10 mouse cellular contexts compared by ENCODE assay signal in genomic region chr1:74302835-74303234, GRCm38 (mm10). TPM values are rescaled to one million over a fixed set of nuclear protein-coding genes. Genes with fewer than 3 reads are reported as not detected.
A peak's percentile ranks its signal among the peaks of the same experiment; 100 is the strongest.
DNase-seq lines count a peak whose midpoint lies in the region; ATAC-seq and TF ChIP-seq lines count a peak whose summit lies in the region.
"Had no signal": no experiment of that assay in that cellular context is flagged by ENCODE, and none has a peak within 500 bp of the region (broad histone marks: within the 10 kb centered on the region; RNA-seq: fewer than 3 reads in every experiment).

No protein-coding gene starts in this region.

- H3K9me3 ChIP-seq in kidney, embryonic 16.5 days (ENCODE audit: low read length), result no peaks in the 10 kb centered on the region
- no peaks in the 10 kb centered on the region for H3K9me3 ChIP-seq in ES-Bruce4 (replicated peaks; ENCODE audit: control insufficient read depth, insufficient read depth, low read length, poor library complexity, severe bottlenecking)
- no peaks in the 10 kb centered on the region for H3K9me3 ChIP-seq in embryonic facial prominence, embryonic 10.5 days
- H3K9me3 ChIP-seq in liver, embryonic 13.5 days (replicated peaks), result no peaks in the 10 kb centered on the region
- H3K9me3 ChIP-seq: neural tube, embryonic 12.5 days had no signal

- no peak for TF ChIP-seq CTCF in ES-Bruce4 (IDR thresholded peaks at IDR 0.05; ENCODE audit: low read depth, low read length)

- TF ChIP-seq EP300 in ES-Bruce4 (IDR thresholded peaks at IDR 0.05; ENCODE audit: insufficient read depth, low read depth, low read length), result no peak

- DNase-seq in kidney, adult 18-20 months, result no peak
- no peak for DNase-seq in embryonic facial prominence, embryonic 10.5 days (ENCODE audit: low spot score)
- no peak for DNase-seq in liver, embryonic 13.5 days
- no peak for DNase-seq in gastrocnemius, postnatal 14 days

- intact Hi-C loops in gastrocnemius, postnatal 14 days (cut with DNase I; ENCODE audit: low total_unique reads), result no loop called here

- H3K36me3 ChIP-seq in kidney, embryonic 16.5 days (ENCODE audit: insufficient read depth, low read length), result no peaks in the 10 kb centered on the region
- H3K36me3 ChIP-seq in ES-Bruce4 (ENCODE audit: control insufficient read depth, insufficient read depth, low read length, poor library complexity, severe bottlenecking), result no peaks in the 10 kb centered on the region
- H3K36me3 ChIP-seq in embryonic facial prominence, embryonic 10.5 days (replicated peaks), result no peaks in the 10 kb centered on the region
- no peaks in the 10 kb centered on the region for H3K36me3 ChIP-seq in liver, embryonic 13.5 days
- H3K36me3 ChIP-seq: neural tube, embryonic 12.5 days had no signal

- TF ChIP-seq POLR2A in ES-Bruce4 (IDR thresholded peaks at IDR 0.05; ENCODE audit: insufficient read depth, low read length), result no peak

- H3K4me1 ChIP-seq in kidney, embryonic 16.5 days (ENCODE audit: insufficient read depth, low read length), result peaks cover 25% of the 10 kb centered on the region
- H3K4me1 ChIP-seq in ES-Bruce4 (ENCODE audit: control insufficient read depth, insufficient read depth, low read length), result peaks cover 3% of the 10 kb centered on the region
- H3K4me1 ChIP-seq in embryonic facial prominence, embryonic 10.5 days, result peaks cover 23% of the 10 kb centered on the region
- peaks cover 86% of the 10 kb centered on the region for H3K4me1 ChIP-seq in liver, embryonic 13.5 days (replicated peaks)

- 0 out of 2 replicates have a peak overlapping the region, but pooled peaks have one; percentile 85 for H3K27ac ChIP-seq in kidney, embryonic 16.5 days (ENCODE audit: low read length)
- H3K27ac ChIP-seq in ES-Bruce4 (ENCODE audit: insufficient read depth, low read length), result no peak overlapping the region
- no peak overlapping the region for H3K27ac ChIP-seq in embryonic facial prominence, embryonic 10.5 days (replicated peaks)
- peak overlapping the region; percentile 16; the same call in 1 of the 2 replicates for H3K27ac ChIP-seq in liver, embryonic 13.5 days
- H3K27ac ChIP-seq: neural tube, embryonic 12.5 days had no signal

- peak overlapping the region; percentile 68 for H3K4me3 ChIP-seq in kidney, embryonic 16.5 days (ENCODE audit: low read length)
- 0 out of 2 replicates have a peak overlapping the region, but pooled peaks have one; percentile 1 for H3K4me3 ChIP-seq in ES-Bruce4 (ENCODE audit: low read depth, low read length)
- peak overlapping the region; percentile 16; the same call in 1 of the 2 replicates for H3K4me3 ChIP-seq in embryonic facial prominence, embryonic 10.5 days
- H3K4me3 ChIP-seq in liver, embryonic 13.5 days (replicated peaks), result peak overlapping the region; percentile 81

- peak overlapping the region; percentile 69 for H3K4me2 ChIP-seq in kidney, embryonic 16.5 days (replicated peaks; ENCODE audit: low read depth, low read length)
- peak overlapping the region; percentile 92 for H3K4me2 ChIP-seq in liver, embryonic 13.5 days

- no peak for ATAC-seq in kidney, embryonic 16.5 days (ENCODE audit: low FRiP score, low TSS enrichment)
- no peak for ATAC-seq in liver, embryonic 13.5 days (ENCODE audit: low read depth)
- ATAC-seq in CD4-positive, CD25-positive, alpha-beta regulatory T cell, adult 4 months, result no peak

- H3K27me3 ChIP-seq in kidney, embryonic 16.5 days (ENCODE audit: insufficient read depth, low read length), result no peaks in the 10 kb centered on the region
- no peaks in the 10 kb centered on the region for H3K27me3 ChIP-seq in ES-Bruce4 (ENCODE audit: control insufficient read depth, insufficient read depth, low read length, poor library complexity, severe bottlenecking)
- H3K27me3 ChIP-seq in embryonic facial prominence, embryonic 10.5 days (replicated peaks; ENCODE audit: low read depth, poor library complexity, severe bottlenecking), result peaks cover 10% of the 10 kb centered on the region; the same call in 1 of the 2 replicates
- no peaks in the 10 kb centered on the region for H3K27me3 ChIP-seq in liver, embryonic 13.5 days

- H3K9ac ChIP-seq in kidney, embryonic 16.5 days (replicated peaks; ENCODE audit: low read length), result 0 out of 2 replicates have a peak overlapping the region, but pooled peaks have one; percentile 12
- peak overlapping the region; percentile 73 for H3K9ac ChIP-seq in ES-Bruce4 (ENCODE audit: low read depth, poor library complexity, severe bottlenecking)
- H3K9ac ChIP-seq in liver, embryonic 13.5 days, result 0 out of 2 replicates have a peak overlapping the region, but pooled peaks have one; percentile 88

- 66% methylated on average over 2 of the region's 2 CpGs for WGBS in kidney, embryonic 16.5 days
- 75% methylated on average over 2 of the region's 2 CpGs for WGBS in embryonic facial prominence, embryonic 10.5 days
- 69% methylated on average over 2 of the region's 2 CpGs for WGBS in liver, embryonic 13.5 days (ENCODE audit: insufficient replicate concordance)

RNA-seq across cellular contexts. Expression of gene Tmbim1, which starts 2.6 kb away (rescaled TPM):
- polyA plus RNA-seq in kidney, embryonic 16.5 days (2015; fragmentation: Nextera tagmentation; extraction: Ambion mirVana), result 33.5 and 35.1 TPM in 2 replicates
- polyA plus RNA-seq in ES-Bruce4 (2011; ENCODE audit: insufficient read depth, insufficient read length, low read depth, missing spikeins), result 58.8 and 62.2 TPM in 2 replicates
- 12.4 and 12.5 TPM in 2 replicates for polyA plus RNA-seq in embryonic facial prominence, embryonic 10.5 days (2016; fragmentation: Nextera tagmentation; extraction: Ambion mirVana)
- polyA plus RNA-seq in liver, embryonic 13.5 days (2015; fragmentation: Nextera tagmentation; extraction: Ambion mirVana), result 15.9 and 18.0 TPM in 2 replicates
- polyA plus RNA-seq in CD4-positive, CD25-positive, alpha-beta regulatory T cell, adult 4 months (2017; shearing (Covaris generic)), result 10 to 100 TPM; 16.7 to 27.5 TPM
- 10 to 100 TPM; 32.4 to 39.8 TPM for total RNA-seq in gastrocnemius, postnatal 14 days (2021)

RNA-seq across cellular contexts. Expression of gene Pnkd, which starts 18.1 kb away (rescaled TPM):
- 149 and 156 TPM in 2 replicates for polyA plus RNA-seq in kidney, embryonic 16.5 days (2015; fragmentation: Nextera tagmentation; extraction: Ambion mirVana)
- polyA plus RNA-seq in ES-Bruce4 (2011; ENCODE audit: insufficient read depth, insufficient read length, low read depth, missing spikeins), result 40.9 and 43.6 TPM in 2 replicates
- polyA plus RNA-seq in embryonic facial prominence, embryonic 10.5 days (2016; fragmentation: Nextera tagmentation; extraction: Ambion mirVana), result 108 and 109 TPM in 2 replicates
- 36.5 and 39.8 TPM in 2 replicates for polyA plus RNA-seq in liver, embryonic 13.5 days (2015; fragmentation: Nextera tagmentation; extraction: Ambion mirVana)
- 10 to 100 TPM; 78.8 to 83.8 TPM for polyA plus RNA-seq in CD4-positive, CD25-positive, alpha-beta regulatory T cell, adult 4 months (2017; shearing (Covaris generic))
- total RNA-seq in gastrocnemius, postnatal 14 days (2021), result 10 to 100 TPM; 59.8 to 72.1 TPM

RNA-seq across cellular contexts. Expression of gene Aamp, which starts 18.3 kb away (rescaled TPM):
- polyA plus RNA-seq in kidney, embryonic 16.5 days (2015; fragmentation: Nextera tagmentation; extraction: Ambion mirVana), result 322 and 350 TPM in 2 replicates
- 96.3 and 103 TPM in 2 replicates for polyA plus RNA-seq in ES-Bruce4 (2011; ENCODE audit: insufficient read depth, insufficient read length, low read depth, missing spikeins)
- polyA plus RNA-seq in embryonic facial prominence, embryonic 10.5 days (2016; fragmentation: Nextera tagmentation; extraction: Ambion mirVana), result 259 and 262 TPM in 2 replicates
- polyA plus RNA-seq in liver, embryonic 13.5 days (2015; fragmentation: Nextera tagmentation; extraction: Ambion mirVana), result 104 and 107 TPM in 2 replicates
- polyA plus RNA-seq in CD4-positive, CD25-positive, alpha-beta regulatory T cell, adult 4 months (2017; shearing (Covaris generic)), result 100 to 1,000 TPM; 205 to 288 TPM
- total RNA-seq in gastrocnemius, postnatal 14 days (2021), result 10 to 100 TPM; 76.7 to 77.5 TPM

RNA-seq across cellular contexts. Expression of gene Gpbar1, which starts 24.5 kb away (rescaled TPM):
- 1.6 and 1.9 TPM in 2 replicates for polyA plus RNA-seq in kidney, embryonic 16.5 days (2015; fragmentation: Nextera tagmentation; extraction: Ambion mirVana)
- not detected in 2 replicates for polyA plus RNA-seq in ES-Bruce4 (2011; ENCODE audit: insufficient read depth, insufficient read length, low read depth, missing spikeins)
- 0.41 and 0.70 TPM in 2 replicates for polyA plus RNA-seq in embryonic facial prominence, embryonic 10.5 days (2016; fragmentation: Nextera tagmentation; extraction: Ambion mirVana)
- 0.64 and 0.75 TPM in 2 replicates for polyA plus RNA-seq in liver, embryonic 13.5 days (2015; fragmentation: Nextera tagmentation; extraction: Ambion mirVana)
- polyA plus RNA-seq in CD4-positive, CD25-positive, alpha-beta regulatory T cell, adult 4 months (2017; shearing (Covaris generic)), result 1 to 10 TPM in 1 of 2 experiments, not detected in 1; 1.1 TPM
- not detected for total RNA-seq in gastrocnemius, postnatal 14 days (2021)
- total RNA-seq: gastrocnemius, adult 8-10 months; left cerebral cortex, adult 8-10 months had no signal
- polyA plus RNA-seq: neural tube, embryonic 12.5 days had no signal

RNA-seq across cellular contexts. Expression of gene Catip, which starts 59.1 kb away (rescaled TPM):
- polyA plus RNA-seq in kidney, embryonic 16.5 days (2015; fragmentation: Nextera tagmentation; extraction: Ambion mirVana), result 0.50 and 0.53 TPM in 2 replicates
- polyA plus RNA-seq in ES-Bruce4 (2011; ENCODE audit: insufficient read depth, insufficient read length, low read depth, missing spikeins), result 0.75 TPM in 1 of 2 replicates, not detected in the other
- polyA plus RNA-seq in embryonic facial prominence, embryonic 10.5 days (2016; fragmentation: Nextera tagmentation; extraction: Ambion mirVana), result 0.22 and 0.28 TPM in 2 replicates
- 0.08 and 0.13 TPM in 2 replicates for polyA plus RNA-seq in liver, embryonic 13.5 days (2015; fragmentation: Nextera tagmentation; extraction: Ambion mirVana)
- under 1 TPM in 1 of 2 experiments, not detected in 1; 0.29 TPM for polyA plus RNA-seq in CD4-positive, CD25-positive, alpha-beta regulatory T cell, adult 4 months (2017; shearing (Covaris generic))
- total RNA-seq in gastrocnemius, postnatal 14 days (2021), result under 1 TPM; 0.10 to 0.20 TPM

Comparison
In these comparisons a context has a peak if more than half of its experiments do, and no peak if none do; other contexts are left out.
1. H3K27ac ChIP-seq: peak in kidney, embryonic 16.5 days (single experiment) and liver, embryonic 13.5 days (single experiment); none in ES-Bruce4 (single experiment) and embryonic facial prominence, embryonic 10.5 days (single experiment).
2. H3K4me3 ChIP-seq: peak in every context shown above with its lines; median percentile 81 in liver, embryonic 13.5 days; 68 in kidney, embryonic 16.5 days; 16 in embryonic facial prominence, embryonic 10.5 days; 1 in ES-Bruce4.
3. H3K9ac ChIP-seq: peak in every context shown above with its lines; median percentile 88 in liver, embryonic 13.5 days; 73 in ES-Bruce4; 12 in kidney, embryonic 16.5 days.